Mouse (Mus musculus): Measurements from ENCODE around the gene Olfr45.

GRCm38 (mm10) chr7:140717155-140718055 lies 35.7 kb downstream of the Olfr45 start:
- no peak for TF ChIP-seq GATA1 (IDR thresholded peaks at IDR 0.05; ENCODE audit: low read length)
- TF ChIP-seq TAL1 (IDR thresholded peaks at IDR 0.05; ENCODE audit: low read length) = no peak

All from erythroblast, embryonic 14.5 days (primary cell).